Mouse (Mus musculus) hematopoietic stem cell, adult 5-6 weeks (primary cell): ENCODE measurements at regions not wholly inside any gene's neighbourhood (a gene's known extent, or its start where the extent isn't known, plus 50 kb on each side); places are given as distances from the start of the nearest gene placed in this dataset.

ENCODE experiments used
- ATAC-seq, 2 experiments: fragments of 125-278 bp in 1 of 2; replicated peaks in 1 of 2; 2 replicates each; pipeline ENCODE4 v1.8.0; 2016 to 2017; ENCODE audit warnings: inconsistent platforms in 2 of 2, mild to moderate bottlenecking in 2 of 2, moderate number of reproducible peaks in 2 of 2, low read depth in 1 of 2, moderate TSS enrichment in 1 of 2; ENCODE audit not compliant: low FRiP score in 2 of 2, poor library complexity in 2 of 2, severe bottlenecking in 2 of 2, insufficient read depth in 1 of 2, low TSS enrichment in 1 of 2

DNA sequence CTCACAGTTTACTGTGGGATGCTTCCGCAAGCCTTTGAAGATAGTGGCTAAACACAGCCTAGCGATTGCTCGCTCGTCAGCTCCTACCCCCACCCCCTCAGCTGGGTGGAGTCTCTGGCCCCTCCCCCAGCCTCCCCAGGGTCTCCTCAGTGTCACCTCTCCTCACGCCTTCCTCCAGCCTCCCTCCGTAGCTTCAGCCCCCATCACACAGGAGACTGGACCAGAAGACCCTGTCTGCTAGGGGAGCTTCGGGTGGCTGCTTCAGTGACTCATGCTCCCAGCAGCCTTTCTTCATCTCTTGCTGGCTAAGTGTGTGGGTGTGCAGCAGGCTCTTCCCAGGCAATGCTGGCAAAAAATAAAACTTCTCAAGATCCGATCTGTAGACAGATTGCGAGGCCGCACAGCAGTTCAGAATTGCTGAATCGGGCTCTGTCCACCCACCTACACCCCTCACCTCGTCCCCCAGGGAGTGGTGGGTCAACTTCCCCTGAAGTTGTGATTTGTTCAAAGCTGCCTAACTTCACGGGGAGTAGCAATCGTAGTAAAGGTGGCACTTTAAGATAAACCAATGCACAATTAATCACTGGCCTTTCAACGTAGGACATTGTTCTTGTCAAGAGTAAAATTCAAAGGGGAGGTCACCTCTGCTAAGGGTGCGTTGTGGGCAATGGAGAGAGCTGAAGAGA lies 61.2 kb upstream of the Ankrd28 start:
- no peak for ATAC-seq

- ATAC-seq = no peak
Measured at GRCm38 (mm10) chr14:31892186-31892510, 61.7 kb upstream of the Ankrd28 start.

- ATAC-seq = no peak
Measured at GRCm38 (mm10) chr14:31896500-31896899, 66.0 kb upstream of the Ankrd28 start.

GRCm38 (mm10) chr14:31899504-31899903 lies 69.1 kb upstream of the Ankrd28 start:
- no peak for ATAC-seq

DNA sequence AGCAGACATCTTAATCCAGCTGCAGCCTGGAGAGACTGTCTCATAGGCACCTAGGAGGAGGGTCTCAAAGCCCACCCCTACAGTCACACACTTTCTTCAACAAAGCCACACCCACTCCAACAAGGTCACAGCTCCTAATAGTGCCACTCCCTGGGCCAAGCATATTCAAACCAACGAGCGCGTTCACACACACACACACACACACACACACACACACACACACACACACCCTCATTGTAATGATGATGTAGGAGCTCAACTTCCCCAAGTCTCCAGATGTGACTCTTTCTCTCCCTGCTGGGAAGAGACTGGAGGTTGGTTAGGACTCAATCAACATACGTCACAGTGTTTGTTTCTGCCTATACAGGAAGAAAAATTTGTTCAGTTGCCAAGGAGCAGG lies 69.5 kb upstream of the Ankrd28 start:
- ATAC-seq = no peak

DNA sequence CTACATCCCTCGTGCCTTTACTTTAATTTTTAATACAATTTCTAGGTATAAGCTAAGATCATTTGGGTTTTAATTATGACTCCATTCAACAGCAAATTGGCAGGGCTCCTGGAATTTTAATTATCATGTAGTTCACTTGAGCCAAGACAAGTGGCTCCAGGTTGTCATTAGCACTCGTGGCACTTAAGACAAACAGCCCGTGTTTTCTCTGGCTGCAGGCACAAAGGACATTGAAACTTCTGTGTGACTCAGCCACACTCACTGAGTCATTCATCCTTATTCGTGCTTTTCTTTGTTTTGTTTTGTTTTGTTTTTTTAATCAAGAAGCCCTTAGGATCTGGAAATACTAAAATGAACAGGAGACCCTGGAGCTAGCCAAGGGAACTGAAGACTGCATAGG lies 71.5 kb upstream of the Ankrd28 start:
- ATAC-seq = no peak

GRCm38 (mm10) chr14:31903664-31904063 lies 73.2 kb upstream of the Ankrd28 start:
- no peak for ATAC-seq

GRCm38 (mm10) chr14:31908591-31908990 lies 78.1 kb upstream of the Ankrd28 start:
- no peak for ATAC-seq

DNA sequence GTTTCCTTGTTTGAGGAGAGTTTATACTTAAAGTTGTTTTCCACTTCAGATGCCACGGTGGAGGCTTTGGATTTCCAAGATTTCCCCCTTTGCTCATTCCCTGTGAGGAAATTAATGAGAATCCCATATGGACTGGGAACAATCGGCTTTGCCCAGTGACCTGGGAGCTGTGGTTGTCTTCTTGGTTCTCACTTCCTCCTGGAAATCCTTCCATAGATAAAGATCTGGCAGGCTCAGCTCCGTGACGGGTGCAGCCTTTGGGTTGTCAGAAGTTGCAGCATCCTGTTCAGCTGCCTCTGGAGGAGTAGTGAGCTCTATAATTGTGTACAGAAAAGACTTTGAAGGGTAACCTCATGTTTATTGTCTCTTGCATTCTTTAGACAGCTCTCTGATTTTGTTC lies 78.8 kb upstream of the Ankrd28 start:
- ATAC-seq = no peak

DNA sequence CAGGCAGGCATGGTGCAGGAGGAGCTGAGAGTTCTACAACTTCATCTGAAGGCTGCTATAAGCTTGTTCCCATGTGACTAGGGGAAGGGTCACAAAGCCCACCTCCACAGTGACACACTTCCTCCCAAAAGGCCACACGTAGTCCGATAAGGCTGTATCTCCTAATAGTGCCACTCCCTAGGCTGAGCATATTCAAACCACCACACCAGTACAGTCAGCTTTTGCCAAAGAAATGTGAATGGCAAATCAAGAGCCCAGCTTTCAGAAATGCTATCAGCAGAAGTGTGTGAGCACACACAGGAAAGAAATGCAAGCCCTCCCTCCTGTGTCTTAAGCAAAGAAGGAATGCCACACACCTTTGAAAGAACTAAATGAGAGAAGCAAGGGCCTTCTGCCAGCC lies 80.4 kb upstream of the Ankrd28 start:
- ATAC-seq = no peak

GRCm38 (mm10) chr14:31918461-31918860 lies 88.0 kb upstream of the Ankrd28 start:
- no peak for ATAC-seq

- ATAC-seq = no peak
Measured at GRCm38 (mm10) chr14:31918921-31919320, 88.5 kb upstream of the Ankrd28 start.

GRCm38 (mm10) chr14:31929161-31929707 lies 98.8 kb upstream of the Ankrd28 start:
- ATAC-seq = no peak; a peak in 1 of 4 replicates

DNA sequence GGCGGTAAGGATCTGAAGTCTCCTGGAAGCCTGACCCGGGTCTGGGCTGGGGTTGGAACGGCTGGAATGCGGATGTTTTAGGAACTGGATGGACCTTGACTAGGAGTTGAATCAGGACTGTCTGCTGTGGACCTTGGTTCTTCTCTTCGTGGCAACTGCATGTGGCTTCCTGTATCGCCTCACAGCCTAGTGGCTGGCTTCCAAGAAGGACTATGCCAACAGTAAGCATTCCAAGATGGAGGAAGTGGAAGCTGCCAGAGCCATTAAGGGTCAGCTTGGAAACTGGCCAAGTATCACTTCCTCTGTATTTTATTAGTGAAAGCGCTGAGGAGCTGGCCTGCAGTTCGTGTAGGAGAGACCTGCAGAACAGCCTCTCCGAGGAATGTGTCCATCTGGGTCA lies 98.4 kb upstream of the Galnt15 start:
- ATAC-seq = peak in 1 of 2 experiments; percentile 40; a peak in 2 of 4 replicates

DNA sequence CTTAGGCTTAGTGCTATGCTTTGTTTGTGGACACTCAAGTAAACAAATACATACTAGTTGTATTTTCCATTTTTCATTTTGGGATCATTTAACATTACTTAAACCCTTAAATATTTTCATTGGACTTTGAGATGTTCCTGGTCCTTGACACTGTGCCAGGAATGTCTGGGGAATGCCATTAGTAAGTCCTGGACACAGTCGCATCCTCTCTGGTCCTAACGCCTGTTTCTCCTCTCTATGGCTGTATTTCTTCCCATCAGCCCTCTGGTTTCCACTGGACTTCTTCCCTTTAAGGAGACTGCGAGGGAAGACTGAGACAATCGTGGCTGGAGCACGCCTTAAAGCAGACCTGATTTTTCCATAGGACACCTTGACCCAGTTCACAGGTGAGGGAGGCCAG lies 96.8 kb upstream of the Galnt15 start:
- ATAC-seq = no peak

- ATAC-seq = no peak
Measured at GRCm38 (mm10) chr14:31933441-31933840, 95.3 kb upstream of the Galnt15 start.

DNA sequence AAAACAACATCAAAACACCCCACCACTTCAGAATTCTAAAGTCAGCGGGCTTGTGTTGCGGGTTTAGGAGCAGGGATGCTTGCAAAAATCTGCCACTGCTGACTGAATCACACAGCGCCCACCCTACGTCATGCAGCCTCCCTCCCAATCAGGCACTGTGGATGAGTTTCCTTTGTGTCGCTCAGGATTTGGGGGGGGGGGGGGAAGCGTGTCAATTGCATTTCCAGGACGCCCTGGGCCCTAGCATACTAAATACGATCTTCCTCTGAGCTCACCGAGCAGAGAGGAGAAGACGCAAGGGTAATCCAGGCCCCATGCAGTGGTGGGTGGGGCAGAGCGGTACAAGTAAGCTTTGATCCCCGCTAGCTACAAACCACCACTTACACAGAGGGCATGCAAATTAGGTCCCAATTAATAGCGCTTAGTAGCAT lies 94.9 kb upstream of the Galnt15 start:
- no peak for ATAC-seq

- ATAC-seq = no peak
Measured at GRCm38 (mm10) chr14:31934321-31934720, 94.5 kb upstream of the Galnt15 start.

- ATAC-seq = no peak
Measured at GRCm38 (mm10) chr14:31934771-31935170, 94.0 kb upstream of the Galnt15 start.
